ENCODE assay signal across 10 mouse cellular contexts in the genomic region with DNA sequence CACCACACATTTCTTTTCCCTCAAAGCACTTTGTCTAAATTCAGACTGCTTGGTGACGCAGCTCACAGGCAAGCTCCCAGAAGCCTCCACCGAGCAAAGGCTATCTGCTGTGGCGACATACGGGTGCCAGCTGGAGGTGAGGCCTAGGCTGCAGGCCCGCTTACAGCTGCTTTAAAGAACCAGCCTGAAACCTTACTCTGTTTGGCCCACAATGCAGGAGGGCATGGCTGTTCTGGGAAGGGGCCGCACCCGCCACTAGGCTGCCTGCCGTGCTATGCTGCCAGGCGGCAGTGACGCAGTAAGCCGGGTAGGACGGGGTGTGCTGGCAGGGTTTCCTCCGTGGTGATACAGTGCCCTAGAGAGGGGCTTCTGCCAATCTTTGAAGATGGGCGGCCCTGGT. TPM values are rescaled to one million over a fixed set of nuclear protein-coding genes. Genes with fewer than 3 reads are reported as not detected.
DNase-seq lines count a peak whose midpoint lies in the region; ATAC-seq and TF ChIP-seq lines count a peak whose summit lies in the region.
"Had no signal": no experiment of that assay in that cellular context is flagged by ENCODE, and none has a peak within 500 bp of the region (broad histone marks: within the 10 kb centered on the region; RNA-seq: fewer than 3 reads in every experiment).

No protein-coding gene starts in this region.

- peaks cover 22% of the 10 kb centered on the region for H3K36me3 ChIP-seq in forebrain, embryonic 13.5 days (ENCODE audit: poor library complexity, severe bottlenecking)
- H3K36me3 ChIP-seq in forebrain, embryonic 11.5 days (ENCODE audit: control insufficient read depth, insufficient read depth, low read length) = no peaks in the 10 kb centered on the region; the same call in 1 of the 2 replicates
- peaks cover 46% of the 10 kb centered on the region for H3K36me3 ChIP-seq in E14TG2a.4 (ENCODE audit: insufficient read depth, low read length)
- peaks cover 63% of the 10 kb centered on the region for H3K36me3 ChIP-seq in embryonic facial prominence, embryonic 12.5 days

- no peaks in the 10 kb centered on the region for H3K27me3 ChIP-seq in forebrain, embryonic 13.5 days
- no peaks in the 10 kb centered on the region for H3K27me3 ChIP-seq in forebrain, embryonic 11.5 days (ENCODE audit: control insufficient read depth, insufficient read depth, low read length)
- no peaks in the 10 kb centered on the region for H3K27me3 ChIP-seq in E14TG2a.4 (ENCODE audit: insufficient read depth, low read length)
- no peaks in the 10 kb centered on the region for H3K27me3 ChIP-seq in embryonic facial prominence, embryonic 12.5 days
- H3K27me3 ChIP-seq: intestine, embryonic 15.5 days had no signal

- H3K4me2 ChIP-seq in forebrain, embryonic 13.5 days = no peak overlapping the region
- H3K4me2 ChIP-seq in forebrain, embryonic 11.5 days (ENCODE audit: low read depth, low read length, severe bottlenecking) = no peak overlapping the region
- no peak overlapping the region for H3K4me2 ChIP-seq in embryonic facial prominence, embryonic 12.5 days (replicated peaks)
- H3K4me2 ChIP-seq: intestine, embryonic 15.5 days had no signal

- no peak for DNase-seq in forebrain, embryonic 11.5 days (ENCODE audit: low spot score)
- peak; percentile 51 for DNase-seq in heart, postnatal 25 days (ENCODE audit: low spot score)
- no peak for DNase-seq in B cell, adult 2 months
- DNase-seq in spleen, adult 12 weeks (ENCODE audit: low spot score) = no peak
- DNase-seq in natural killer cell, adult 2 months (ENCODE audit: low spot score in 2 of 2) = no peak

- WGBS in forebrain, embryonic 13.5 days = 85% methylated on average over 14 of the region's 14 CpGs
- WGBS in forebrain, embryonic 11.5 days = 92% methylated on average over 14 of the region's 14 CpGs
- 87% methylated on average over 14 of the region's 14 CpGs for WGBS in embryonic facial prominence, embryonic 12.5 days

- H3K9ac ChIP-seq in forebrain, embryonic 13.5 days = no peak overlapping the region
- H3K9ac ChIP-seq in forebrain, embryonic 11.5 days (ENCODE audit: low read length) = no peak overlapping the region
- no peak overlapping the region for H3K9ac ChIP-seq in embryonic facial prominence, embryonic 12.5 days
- H3K9ac ChIP-seq: intestine, embryonic 15.5 days had no signal

- ATAC-seq in forebrain, embryonic 13.5 days = no peak
- no peak for ATAC-seq in forebrain, embryonic 11.5 days (replicated peaks; ENCODE audit: low FRiP score)
- ATAC-seq in embryonic facial prominence, embryonic 12.5 days (ENCODE audit: insufficient number of reproducible peaks, insufficient read depth, low FRiP score, low TSS enrichment) = no peak
- ATAC-seq: intestine, embryonic 15.5 days had no signal

- H3K9me3 ChIP-seq in forebrain, embryonic 13.5 days (replicated peaks) = no peaks in the 10 kb centered on the region
- no peaks in the 10 kb centered on the region for H3K9me3 ChIP-seq in forebrain, embryonic 11.5 days (ENCODE audit: control insufficient read depth, low read length)
- no peaks in the 10 kb centered on the region for H3K9me3 ChIP-seq in E14TG2a.4 (ENCODE audit: low read length)
- no peaks in the 10 kb centered on the region for H3K9me3 ChIP-seq in embryonic facial prominence, embryonic 12.5 days
- H3K9me3 ChIP-seq: intestine, embryonic 15.5 days had no signal

- peak overlapping the region; percentile 26; the same call in 1 of the 2 replicates for H3K27ac ChIP-seq in forebrain, embryonic 13.5 days
- H3K27ac ChIP-seq in forebrain, embryonic 11.5 days (ENCODE audit: low read depth, low read length) = no peak overlapping the region
- peak overlapping the region; percentile 68 for H3K27ac ChIP-seq in embryonic facial prominence, embryonic 12.5 days
- H3K27ac ChIP-seq: intestine, embryonic 15.5 days; macrophage had no signal

- H3K4me1 ChIP-seq in forebrain, embryonic 13.5 days = peaks cover 46% of the 10 kb centered on the region
- H3K4me1 ChIP-seq in forebrain, embryonic 11.5 days (replicated peaks; ENCODE audit: control insufficient read depth, insufficient read depth, low read length) = peaks cover 6% of the 10 kb centered on the region; the same call in 1 of the 2 replicates
- H3K4me1 ChIP-seq in E14TG2a.4 (replicated peaks; ENCODE audit: low read depth, low read length) = peaks cover 24% of the 10 kb centered on the region
- peaks cover 58% of the 10 kb centered on the region for H3K4me1 ChIP-seq in embryonic facial prominence, embryonic 12.5 days

- intact Hi-C loops in heart, postnatal 25 days (cut with DNase I) = loop anchor here (2.0 to 5.0 kb wide), 3 partner anchors 56 to 194 kb away; partner anchors contain the start of gene Smad3

- H3K4me3 ChIP-seq in forebrain, embryonic 13.5 days = no peak overlapping the region
- H3K4me3 ChIP-seq in forebrain, embryonic 11.5 days (ENCODE audit: low read depth, low read length) = no peak overlapping the region
- peak overlapping the region; percentile 67 for H3K4me3 ChIP-seq in E14TG2a.4 (replicated peaks; ENCODE audit: low read length)
- no peak overlapping the region for H3K4me3 ChIP-seq in embryonic facial prominence, embryonic 12.5 days
- H3K4me3 ChIP-seq: intestine, embryonic 15.5 days had no signal

- no peak for TF ChIP-seq CTCF in E14TG2a.4 (conservative IDR thresholded peaks at IDR 0.05; ENCODE audit: low read length)

RNA-seq across cellular contexts. Expression of gene Aagab, which starts 48.4 kb away (rescaled TPM):
- 47.1 and 51.2 TPM in 2 replicates for polyA plus RNA-seq in forebrain, embryonic 13.5 days (2015; fragmentation: Nextera tagmentation; extraction: Ambion mirVana)
- 48.3 and 48.4 TPM in 2 replicates for polyA plus RNA-seq in forebrain, embryonic 11.5 days (2014; fragmentation: Nextera tagmentation; extraction: Ambion mirVana)
- 28.7 and 28.9 TPM in 2 replicates for polyA plus RNA-seq in embryonic facial prominence, embryonic 12.5 days (2016; fragmentation: Nextera tagmentation; extraction: Ambion mirVana)
- total RNA-seq in heart, postnatal 25 days (2021) = 10 to 100 TPM; 17.9 to 22.0 TPM

RNA-seq across cellular contexts. Expression of gene Iqch, which starts 48.6 kb away (rescaled TPM):
- 0.06 and 0.18 TPM in 2 replicates for polyA plus RNA-seq in forebrain, embryonic 13.5 days (2015; fragmentation: Nextera tagmentation; extraction: Ambion mirVana)
- polyA plus RNA-seq in forebrain, embryonic 11.5 days (2014; fragmentation: Nextera tagmentation; extraction: Ambion mirVana) = 0.17 TPM in 1 of 2 replicates, not detected in the other
- 0.08 and 0.14 TPM in 2 replicates for polyA plus RNA-seq in embryonic facial prominence, embryonic 12.5 days (2016; fragmentation: Nextera tagmentation; extraction: Ambion mirVana)
- total RNA-seq in heart, postnatal 25 days (2021) = not detected
- polyA plus RNA-seq: macrophage had no signal
